Mouse (Mus musculus): Measurements from ENCODE around the gene Bcr.

- TF ChIP-seq CTCF (IDR thresholded peaks at IDR 0.05; ENCODE audit: low read depth, low read length) (no peak), TAL1 (conservative IDR thresholded peaks at IDR 0.05; ENCODE audit: low read depth, low read length) (no peak)
Observed at GRCm38 (mm10) chr10:75170207-75170850, 109.9 kb downstream of the Bcr start.

Data from G1E (cell line).